Mouse (Mus musculus) embryonic facial prominence, embryonic 11.5 days (tissue): ENCODE results near the gene Dlx4. TPM values are rescaled to one million over a fixed set of nuclear protein-coding genes. Genes with fewer than 3 reads are reported as not detected.
A peak's percentile ranks its signal among the peaks of the same experiment; 100 is the strongest.

Source experiments
- ATAC-seq: fragments of 200-750 bp; cut with Nextera tagmentation; replicated peaks from 2 replicates; pipeline ENCODE4 v1.8.0; 2017; ENCODE audit warnings: low read depth; ENCODE audit not compliant: insufficient number of reproducible peaks, low FRiP score, low TSS enrichment
- DNase-seq: peaks from one replicate; pipeline ENCODE4 v3.0.0-alpha.2; 2015; ENCODE audit warnings: low spot score
- H3K27ac ChIP-seq: fragments of 300-500 bp; sonication (generic); replicated peaks from 2 replicates; pipeline ENCODE4 v1.5.1; 2014; ENCODE audit warnings: mild to moderate bottlenecking, low read depth, low read length, control low read depth
- H3K27me3 ChIP-seq: fragments of 300-500 bp; sonication (generic); 2 replicates; pipeline ENCODE4 v1.6.1; 2014; ENCODE audit warnings: mild to moderate bottlenecking, low read length, moderate library complexity, mixed read lengths; ENCODE audit not compliant: control insufficient read depth, insufficient read depth
- H3K36me3 ChIP-seq: fragments of 300-500 bp; sonication (generic); replicated peaks from 2 replicates; pipeline ENCODE4 v1.6.1; 2014; ENCODE audit warnings: low read depth, mild to moderate bottlenecking, low read length, moderate library complexity, mixed read lengths; ENCODE audit not compliant: control insufficient read depth, insufficient read depth
- H3K4me1 ChIP-seq: fragments of 300-500 bp; sonication (generic); 2 replicates; pipeline ENCODE4 v1.6.1; 2014; ENCODE audit warnings: low read length, mixed read lengths; ENCODE audit not compliant: control insufficient read depth, insufficient read depth
- H3K4me2 ChIP-seq: fragments of 300-500 bp; sonication (generic); 2 replicates; pipeline ENCODE4 v1.6.1; 2014; ENCODE audit warnings: low read depth, mild to moderate bottlenecking, control low read depth, low read length, moderate library complexity
- H3K4me3 ChIP-seq: fragments of 300-500 bp; sonication (generic); 2 replicates; pipeline ENCODE4 v1.5.1; 2014; ENCODE audit warnings: low read depth, low read length, control low read depth
- H3K9ac ChIP-seq: fragments of 300-500 bp; sonication (generic); replicated peaks from 2 replicates; pipeline ENCODE4 v1.6.1; 2014; ENCODE audit warnings: mild to moderate bottlenecking, control low read depth, low read length
- H3K9me3 ChIP-seq: fragments of 300-500 bp; sonication (generic); replicated peaks from 2 replicates; pipeline ENCODE4 v1.6.1; 2016; ENCODE audit warnings: mild to moderate bottlenecking, low read length, inconsistent platforms, mixed read lengths; ENCODE audit not compliant: control insufficient read depth
- WGBS: fragments of 180-500 bp; shearing (Covaris S2); extraction: QIAGEN DNeasy Blood & Tissue Kit; methylation state at CpG from one replicate; pipeline ENCODE4 v1.1.7; 2014; 5-methylcytosine and 5-hydroxymethylcytosine counted together
- polyA plus RNA-seq: library from polyadenylated mRNA; unstranded; fragments of >200 nt; fragmentation: Nextera tagmentation; extraction: Ambion mirVana; gene quantifications from 2 replicates; pipeline ENCODE4 v1.2.1, GENCODE M21; 2014

Dlx4 gene
- polyA plus RNA-seq, 1 experiment from 2014 or later, result 3.0 TPM

- Histone ChIP-seq H3K4me2 (no peak overlapping the region), H3K27me3 (no peaks in the 10 kb centered on the region), H3K4me3 (no peak overlapping the region), H3K4me1 (peaks cover 5% of the 10 kb centered on the region), H3K9me3 (no peaks in the 10 kb centered on the region), H3K27ac (no peak overlapping the region), H3K36me3 (no peaks in the 10 kb centered on the region), H3K9ac (no peak overlapping the region)
- WGBS, result 79% methylated on average over 2 of the region's 2 CpGs
- ATAC-seq (no peak), DNase-seq (no peak)
Observed at GRCm38 (mm10) chr11:95109000-95109399, 37.1 kb downstream of the Dlx4 start.

GRCm38 (mm10) chr11:95106440-95107236 is 39.4 kb downstream of the Dlx4 start:
- ATAC-seq, result no peak

GRCm38 (mm10) chr11:95105274-95105874 is 40.7 kb downstream of the Dlx4 start:
- no peak overlapping the region; the same call in 1 of the 2 replicates for H3K4me3 ChIP-seq
- DNase-seq (no peak), ATAC-seq (no peak)
- peak overlapping the region; percentile 34 for H3K9ac ChIP-seq
- no peaks in the 10 kb centered on the region for H3K9me3 ChIP-seq
- no peaks in the 10 kb centered on the region for H3K36me3 ChIP-seq
- H3K27me3 ChIP-seq, result no peaks in the 10 kb centered on the region
- 3% methylated on average over 25 of the region's 25 CpGs for WGBS
- H3K4me2 ChIP-seq, result peak overlapping the region; percentile 37
- no peak overlapping the region for H3K27ac ChIP-seq
- peaks cover 5% of the 10 kb centered on the region for H3K4me1 ChIP-seq

More at GRCm38 (mm10) chr11:95106440-95107236, 39.4 kb downstream of the Dlx4 start:
- Histone ChIP-seq H3K27ac (no peak overlapping the region), H3K4me1 (peaks cover 5% of the 10 kb centered on the region), H3K4me3 (no peak overlapping the region), H3K9me3 (no peaks in the 10 kb centered on the region), H3K36me3 (no peaks in the 10 kb centered on the region), H3K9ac (no peak overlapping the region), H3K4me2 (no peak overlapping the region), H3K27me3 (no peaks in the 10 kb centered on the region)
- peak; percentile 83 for DNase-seq
- WGBS, result 40% methylated on average over 23 of the region's 23 CpGs

- ATAC-seq (no peak), DNase-seq (no peak)
- Histone ChIP-seq H3K27ac (no peak overlapping the region), H3K4me3 (no peak overlapping the region), H3K9me3 (no peaks in the 10 kb centered on the region), H3K4me2 (no peak overlapping the region), H3K36me3 (no peaks in the 10 kb centered on the region), H3K9ac (no peak overlapping the region), H3K4me1 (peaks cover 5% of the 10 kb centered on the region), H3K27me3 (no peaks in the 10 kb centered on the region)
- WGBS, result 55% methylated on average over 6 of the region's 6 CpGs
Observed at GRCm38 (mm10) chr11:95104266-95104665, 41.8 kb downstream of the Dlx4 start.

GRCm38 (mm10) chr11:95102161-95102904 is 43.7 kb downstream of the Dlx4 start:
- Histone ChIP-seq H3K4me3 (no peak overlapping the region), H3K4me2 (no peak overlapping the region), H3K36me3 (no peaks in the 10 kb centered on the region), H3K27ac (no peak overlapping the region), H3K9ac (no peak overlapping the region), H3K27me3 (no peaks in the 10 kb centered on the region), H3K9me3 (no peaks in the 10 kb centered on the region), H3K4me1 (peaks cover 5% of the 10 kb centered on the region)
- no peak for DNase-seq
- no peak for ATAC-seq
- 95% methylated on average over 19 of the region's 19 CpGs for WGBS

GRCm38 (mm10) chr11:95101071-95101788 is 44.8 kb downstream of the Dlx4 start:
- H3K27me3 ChIP-seq, result no peaks in the 10 kb centered on the region
- H3K4me1 ChIP-seq, result peaks cover 5% of the 10 kb centered on the region
- no peak overlapping the region for H3K4me2 ChIP-seq
- no peak overlapping the region for H3K27ac ChIP-seq
- H3K4me3 ChIP-seq, result no peak overlapping the region
- H3K36me3 ChIP-seq, result no peaks in the 10 kb centered on the region
- H3K9me3 ChIP-seq, result no peaks in the 10 kb centered on the region
- 23% methylated on average over 16 of the region's 16 CpGs for WGBS
- ATAC-seq (no peak), DNase-seq (no peak)
- H3K9ac ChIP-seq, result no peak overlapping the region

GRCm38 (mm10) chr11:95100393-95100792 is 45.7 kb downstream of the Dlx4 start:
- peaks cover 2% of the 10 kb centered on the region for H3K4me1 ChIP-seq
- no peak overlapping the region for H3K4me3 ChIP-seq
- no peak overlapping the region for H3K27ac ChIP-seq
- H3K4me2 ChIP-seq, result no peak overlapping the region
- no peaks in the 10 kb centered on the region for H3K27me3 ChIP-seq
- no peak overlapping the region for H3K9ac ChIP-seq
- no peaks in the 10 kb centered on the region for H3K36me3 ChIP-seq
- H3K9me3 ChIP-seq, result no peaks in the 10 kb centered on the region
- ATAC-seq (no peak), DNase-seq (peak; percentile 54)
- 32% methylated on average over 3 of the region's 3 CpGs for WGBS
